ENCODE assay signal across 9 mouse cellular contexts in the genomic region with DNA sequence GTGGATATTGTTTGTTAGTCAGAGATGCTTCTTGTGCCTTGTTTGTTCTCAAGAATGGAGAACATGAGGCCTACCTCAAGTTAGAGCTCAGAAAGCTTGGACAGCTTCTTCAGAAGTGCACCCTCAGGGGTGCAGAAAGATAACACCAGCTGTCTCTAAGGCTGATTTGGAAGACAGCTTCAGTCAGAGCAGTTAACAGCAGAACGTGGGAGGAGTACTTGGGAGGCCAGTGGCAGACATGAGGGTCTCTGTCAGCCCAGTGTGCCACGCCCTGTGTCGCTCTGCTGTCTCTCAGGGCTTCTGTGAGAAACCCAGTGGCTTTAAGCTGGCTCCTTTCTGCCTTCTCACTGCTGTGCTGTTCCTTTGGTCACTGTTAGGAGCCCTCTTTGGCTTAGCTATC. TPM values are rescaled to one million over a fixed set of nuclear protein-coding genes. Genes with fewer than 3 reads are reported as not detected.
DNase-seq lines count a peak whose midpoint lies in the region; ATAC-seq lines count a peak whose summit lies in the region.
"Had no signal": no experiment of that assay in that cellular context is flagged by ENCODE, and none has a peak within 500 bp of the region (broad histone marks: within the 10 kb centered on the region; RNA-seq: fewer than 3 reads in every experiment).

No protein-coding gene starts in this region.

- H3K4me1 ChIP-seq in heart, embryonic 12.5 days (replicated peaks) = peaks cover 67% of the 10 kb centered on the region

- H3K4me3 ChIP-seq in heart, embryonic 12.5 days = no peak overlapping the region
- H3K4me3 ChIP-seq: limb, embryonic 12.5 days had no signal

- no peak overlapping the region for H3K27ac ChIP-seq in heart, embryonic 12.5 days (ENCODE audit: poor library complexity, severe bottlenecking)
- H3K27ac ChIP-seq: limb, embryonic 12.5 days had no signal

- 0 out of 2 replicates have a peak overlapping the region, but pooled peaks have one; percentile 2 for H3K9ac ChIP-seq in heart, embryonic 12.5 days
- H3K9ac ChIP-seq: limb, embryonic 12.5 days had no signal

- H3K9me3 ChIP-seq in heart, embryonic 12.5 days (replicated peaks) = no peaks in the 10 kb centered on the region
- H3K9me3 ChIP-seq: limb, embryonic 12.5 days had no signal

- no peaks in the 10 kb centered on the region for H3K36me3 ChIP-seq in heart, embryonic 12.5 days

- no peak overlapping the region for H3K4me2 ChIP-seq in heart, embryonic 12.5 days
- H3K4me2 ChIP-seq: limb, embryonic 12.5 days had no signal

- H3K27me3 ChIP-seq in heart, embryonic 12.5 days (replicated peaks) = no peaks in the 10 kb centered on the region
- H3K27me3 ChIP-seq: limb, embryonic 12.5 days had no signal

- 28% methylated on average over 3 of the region's 3 CpGs for WGBS in heart, embryonic 12.5 days

- DNase-seq in heart, adult 11 months = no peak
- DNase-seq in thymus, postnatal 0 days (ENCODE audit: low spot score) = peak; percentile 65
- no peak for DNase-seq in thymus, postnatal 36 days
- peak; percentile 60 for DNase-seq in liver
- no peak for DNase-seq in adrenal gland, postnatal 10 days
- DNase-seq in adrenal gland, adult 8-10 months = no peak
- DNase-seq in testis, postnatal 10 days (ENCODE audit: low spot score) = no peak

- ATAC-seq in heart, embryonic 12.5 days (ENCODE audit: insufficient number of reproducible peaks, low FRiP score) = 0 out of 2 replicates have a peak, but pooled peaks have one; percentile 40

RNA-seq across cellular contexts. Expression of gene Znrf1, which starts 32.1 kb away (rescaled TPM):
- polyA plus RNA-seq in heart, embryonic 12.5 days (2016; fragmentation: Nextera tagmentation; extraction: Ambion mirVana) = 33.1 and 35.1 TPM in 2 replicates
- polyA plus RNA-seq in thymus, postnatal 0 days (2015; fragmentation: Nextera tagmentation; extraction: Ambion mirVana) = 173 and 227 TPM in 2 replicates
- total RNA-seq in adrenal gland, postnatal 10 days (2021) = 10 to 100 TPM; 40.0 to 62.6 TPM
- total RNA-seq in adrenal gland, adult 8-10 months (2022) = 10 to 100 TPM; 42.2 to 60.4 (median 50.2) TPM

RNA-seq across cellular contexts. Expression of gene Wdr59, which starts 46.1 kb away (rescaled TPM):
- 4.7 and 4.9 TPM in 2 replicates for polyA plus RNA-seq in heart, embryonic 12.5 days (2016; fragmentation: Nextera tagmentation; extraction: Ambion mirVana)
- polyA plus RNA-seq in thymus, postnatal 0 days (2015; fragmentation: Nextera tagmentation; extraction: Ambion mirVana) = 3.0 and 3.9 TPM in 2 replicates
- total RNA-seq in adrenal gland, postnatal 10 days (2021) = 10 to 100 TPM; 13.3 to 16.4 TPM
- 10 to 100 TPM; 13.4 to 15.9 (median 14.9) TPM for total RNA-seq in adrenal gland, adult 8-10 months (2022)

Comparison
In these comparisons a context has a peak if more than half of its experiments do, and no peak if none do; other contexts are left out.
1. DNase-seq: peak in thymus, postnatal 0 days (single experiment) and liver (single experiment); none in heart, adult 11 months (single experiment), thymus, postnatal 36 days (0 of 2), adrenal gland, postnatal 10 days (single experiment), adrenal gland, adult 8-10 months (single experiment) and testis, postnatal 10 days (single experiment).